Mouse (Mus musculus) cerebellum, adult 2 months (tissue): Measurements from ENCODE around the gene Steap4. TPM values are rescaled to one million over a fixed set of nuclear protein-coding genes. Genes with fewer than 3 reads are reported as not detected.
A peak's percentile ranks its signal among the peaks of the same experiment; 100 is the strongest.

ENCODE experiments used
- DNase-seq, 2 experiments: peaks; one replicate each; pipeline ENCODE4 v3.0.0; 2021
- H3K27ac ChIP-seq: fragments of 200-500 bp; 2 replicates; pipeline ENCODE4 v1.5.1; 2012; ENCODE audit warnings: low read length, control low read depth, inconsistent platforms; ENCODE audit not compliant: insufficient read depth
- H3K27me3 ChIP-seq: fragments of 200-500 bp; 2 replicates; pipeline ENCODE4 v1.6.1; 2012; ENCODE audit warnings: inconsistent platforms, mild to moderate bottlenecking, low read length, moderate library complexity; ENCODE audit not compliant: control insufficient read depth, insufficient read depth
- H3K4me1 ChIP-seq: fragments of 200-500 bp; 2 replicates; pipeline ENCODE4 v1.6.1; 2011; ENCODE audit warnings: low read length; ENCODE audit not compliant: control insufficient read depth, insufficient read depth
- H3K4me3 ChIP-seq: fragments of 200-500 bp; replicated peaks from 2 replicates; pipeline ENCODE3; 2011; ENCODE audit warnings: mild to moderate bottlenecking, low read depth, low read length, control low read depth; ENCODE audit not compliant: insufficient read depth
- CTCF ChIP-seq: fragments of 200-500 bp; IDR thresholded peaks from 2 replicates; pipeline ENCODE4 v1.5.1; 2011; ENCODE audit warnings: low read depth, mild to moderate bottlenecking, control low read depth, low read length, moderate library complexity, borderline replicate concordance; ENCODE audit not compliant: insufficient read depth
- POLR2A ChIP-seq: fragments of 200-500 bp; IDR thresholded peaks from 2 replicates; pipeline ENCODE4 v1.6.1; 2011; ENCODE audit warnings: low read length, control low read depth, borderline replicate concordance; ENCODE audit not compliant: insufficient read depth
- WGBS: fragments of 180-500 bp; shearing (Covaris S2); methylation state at CpG from one replicate; pipeline ENCODE4 v1.1.7; 2018; 5-methylcytosine and 5-hydroxymethylcytosine counted together
- polyA plus RNA-seq: library from polyadenylated mRNA; depleted of rRNA; stranded (reverse); fragments of >200 nt; gene quantifications from 2 replicates; pipeline ENCODE4 v1.2.3, GENCODE M21; 2012; rRNA removed

The Steap4 gene
- polyA plus RNA-seq, 1 experiment: 0.38 TPM

DNA sequence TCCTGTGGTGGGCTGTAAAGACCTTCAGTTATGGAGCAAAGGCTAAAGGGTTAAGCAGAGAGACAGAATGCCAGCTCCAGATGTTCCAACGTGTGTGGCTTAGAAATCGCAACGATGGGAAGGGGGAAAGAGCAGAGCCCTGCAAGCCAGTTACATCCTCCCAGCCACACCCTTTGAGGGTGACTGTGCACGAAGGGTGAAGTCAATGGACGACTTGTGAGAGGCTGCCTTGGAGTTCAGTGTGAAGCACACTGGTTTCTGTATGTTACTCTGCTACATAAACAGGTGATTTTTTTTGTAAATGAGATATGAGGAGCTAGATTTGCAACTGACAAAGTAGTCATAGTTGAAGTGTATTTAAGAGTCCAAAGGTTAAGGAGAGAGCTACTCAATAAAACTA is 33.5 kb downstream of the Steap4 start:
- no peak overlapping the region for H3K27ac ChIP-seq
- TF ChIP-seq POLR2A: no peak
- no peak for TF ChIP-seq CTCF
- DNase-seq: no peak
- no peaks in the 10 kb centered on the region for H3K27me3 ChIP-seq
- H3K4me3 ChIP-seq: no peak overlapping the region
- H3K4me1 ChIP-seq: no peaks in the 10 kb centered on the region
- 39% methylated on average over 5 of the region's 5 CpGs for WGBS

DNA sequence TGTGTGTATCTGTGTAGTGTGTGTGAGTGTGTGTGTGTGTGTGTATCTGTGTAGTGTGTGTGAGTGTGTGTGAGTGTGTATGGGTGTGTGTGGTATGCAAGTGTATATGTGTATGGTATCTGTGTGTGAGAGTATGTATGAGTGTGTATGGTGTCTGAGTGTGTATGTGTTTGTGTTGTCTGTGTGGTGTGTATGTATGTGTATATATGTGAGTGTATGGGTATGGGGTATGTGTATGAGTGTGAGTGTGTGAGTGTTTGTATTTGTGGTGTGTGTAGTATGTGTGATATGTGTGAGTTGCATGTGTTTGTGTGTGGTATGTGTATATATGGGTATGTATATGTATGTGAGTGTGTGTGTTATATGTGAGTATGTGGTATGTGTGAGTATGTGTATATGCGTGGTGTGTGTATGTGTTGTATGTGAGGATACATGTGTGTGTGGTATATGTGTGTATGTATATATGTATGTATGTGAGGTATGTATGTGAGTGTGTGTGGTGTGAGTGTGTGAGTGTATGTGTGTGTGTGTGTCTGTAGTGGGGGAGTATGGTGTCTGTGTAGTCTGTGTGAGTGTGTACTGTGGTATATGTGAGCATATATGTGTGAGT is 35.1 kb downstream of the Steap4 start:
- Histone ChIP-seq H3K4me3 (no peak overlapping the region), H3K27ac (no peak overlapping the region), H3K4me1 (no peaks in the 10 kb centered on the region), H3K27me3 (no peaks in the 10 kb centered on the region)
- TF ChIP-seq CTCF: no peak
- TF ChIP-seq POLR2A: no peak
- DNase-seq: no peak
- 98% methylated on average over 1 of the region's 1 CpGs for WGBS

DNA sequence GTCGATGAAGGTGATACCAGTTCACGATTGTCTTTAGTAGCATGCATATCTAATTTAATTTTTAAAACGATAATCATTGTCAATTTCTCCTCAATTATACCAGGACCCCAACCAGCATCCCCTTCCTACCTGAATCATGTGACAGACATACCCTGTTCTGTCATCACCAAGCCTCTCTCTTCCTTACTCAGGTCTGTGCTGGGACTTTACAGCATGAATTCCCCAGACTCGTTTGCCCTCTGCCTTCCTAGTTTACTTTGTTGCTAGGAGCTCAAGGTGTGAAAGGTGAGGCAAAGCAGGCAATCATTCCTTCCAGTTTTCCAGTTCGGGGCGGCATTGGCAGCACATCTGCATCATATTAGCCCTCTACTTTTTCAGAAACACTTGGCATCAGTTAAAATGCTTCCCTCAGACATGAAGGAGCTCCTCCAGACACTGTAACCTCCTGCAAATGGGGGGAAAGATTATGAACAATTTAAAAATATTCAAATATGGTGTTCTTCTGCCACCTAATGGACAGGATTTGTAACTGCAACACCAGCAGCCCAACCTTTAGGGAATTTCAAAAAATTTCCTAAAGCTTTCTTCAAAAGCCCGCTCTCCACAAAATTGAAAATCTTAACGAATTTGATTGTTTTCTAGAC is 36.3 kb downstream of the Steap4 start:
- 54% methylated on average over 8 of the region's 8 CpGs for WGBS
- Histone ChIP-seq H3K27me3 (no peaks in the 10 kb centered on the region), H3K4me1 (no peaks in the 10 kb centered on the region), H3K4me3 (no peak overlapping the region), H3K27ac (no peak overlapping the region)
- no peak for TF ChIP-seq POLR2A
- TF ChIP-seq CTCF: no peak
- DNase-seq: peak; percentile 6 to 10

DNA sequence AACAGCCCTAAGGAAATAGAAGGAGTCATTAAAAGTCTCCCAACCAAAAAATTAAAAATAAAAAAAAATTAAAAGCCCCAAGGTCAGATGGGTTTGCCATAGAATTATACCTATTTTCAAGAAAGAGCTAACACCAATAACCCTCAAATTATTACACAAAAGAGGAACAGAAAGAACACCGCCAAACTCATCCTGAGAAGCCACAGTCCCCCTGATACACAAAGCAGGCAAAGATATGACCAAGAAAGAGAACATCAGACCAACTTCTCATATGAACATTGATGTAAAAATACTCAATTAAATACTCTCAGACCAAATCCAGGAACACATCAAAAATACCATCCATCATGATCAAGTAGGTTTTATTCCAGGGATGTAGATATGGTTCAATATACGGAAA is 36.8 kb downstream of the Steap4 start:
- DNase-seq: no peak
- Histone ChIP-seq H3K27ac (no peak overlapping the region), H3K27me3 (no peaks in the 10 kb centered on the region), H3K4me1 (no peaks in the 10 kb centered on the region), H3K4me3 (no peak overlapping the region)
- TF ChIP-seq CTCF (no peak), POLR2A (no peak)
- WGBS: 97% methylated on average over 2 of the region's 2 CpGs

DNA sequence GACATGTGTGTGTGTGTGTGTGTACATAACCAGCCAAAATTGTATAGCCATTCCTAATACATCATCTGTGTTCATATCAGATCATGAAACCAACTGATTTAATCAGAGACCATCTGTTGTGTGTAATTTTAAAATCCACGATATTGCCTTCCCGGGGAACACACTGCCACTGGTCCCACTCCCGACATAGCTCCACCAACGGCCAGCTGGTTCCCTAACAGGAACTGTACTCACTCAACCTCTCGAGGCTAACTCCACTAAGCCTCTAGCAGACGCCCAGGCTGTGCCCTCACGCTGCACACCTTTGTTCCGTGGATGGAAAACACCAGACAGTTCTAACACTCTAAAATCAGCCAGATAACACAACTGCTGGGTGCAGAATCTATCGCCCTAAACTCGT is 40.2 kb downstream of the Steap4 start:
- Histone ChIP-seq H3K27me3 (no peaks in the 10 kb centered on the region), H3K27ac (no peak overlapping the region)
- WGBS: 50% methylated on average over 10 of the region's 10 CpGs

DNA sequence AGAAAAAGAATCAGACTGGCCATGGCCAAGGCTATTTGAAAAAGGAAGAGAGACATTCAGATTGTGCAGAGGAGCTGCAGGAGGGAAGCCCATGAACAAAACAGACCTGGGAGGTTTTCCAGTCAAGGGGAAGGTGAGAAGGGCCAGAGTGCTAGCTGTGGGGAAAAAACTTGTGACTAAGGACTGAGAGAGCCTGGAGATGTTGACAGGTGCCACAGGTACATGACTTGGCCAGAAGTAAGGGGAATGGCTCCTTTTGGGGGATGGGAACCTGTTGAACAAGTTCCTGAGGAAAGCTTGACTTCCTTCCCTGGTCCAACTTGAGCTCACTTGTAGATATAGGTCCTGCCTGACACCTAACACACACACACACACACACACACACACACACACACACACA is 42.6 kb downstream of the Steap4 start:
- no peak overlapping the region for H3K4me3 ChIP-seq
- no peak for DNase-seq
- TF ChIP-seq CTCF: no peak
- no peak for TF ChIP-seq POLR2A
- no peak overlapping the region for H3K27ac ChIP-seq
- H3K27me3 ChIP-seq: no peaks in the 10 kb centered on the region
- no peaks in the 10 kb centered on the region for H3K4me1 ChIP-seq

More for the DNA sequence above, 40.2 kb downstream of the Steap4 start:
- TF ChIP-seq POLR2A: no peak
- no peak for TF ChIP-seq CTCF
- Histone ChIP-seq H3K4me3 (no peak overlapping the region), H3K4me1 (no peaks in the 10 kb centered on the region)
- no peak for DNase-seq

DNA sequence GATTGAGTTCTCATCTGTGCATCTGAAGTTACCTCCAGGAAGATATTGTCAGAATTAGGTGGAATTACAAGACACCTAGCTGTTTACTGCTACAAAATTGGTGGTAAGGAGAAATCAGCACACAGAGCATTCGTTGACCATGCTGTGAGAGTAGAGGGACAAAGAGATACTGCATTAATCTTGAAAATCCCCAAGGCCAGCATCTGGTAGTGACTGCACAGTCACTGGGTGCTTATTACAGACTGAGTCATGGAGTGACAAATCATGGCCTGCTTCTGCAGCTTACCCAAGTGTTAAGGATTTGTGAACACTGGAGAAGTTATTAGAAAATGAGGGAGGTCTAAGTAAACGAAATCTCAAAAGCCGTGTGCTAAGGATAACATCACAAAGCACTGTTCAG is 53.0 kb downstream of the Steap4 start:
- H3K27ac ChIP-seq: no peak overlapping the region
- H3K4me3 ChIP-seq: no peak overlapping the region
- no peak for DNase-seq
- H3K27me3 ChIP-seq: no peaks in the 10 kb centered on the region
- WGBS: 79% methylated on average over 3 of the region's 3 CpGs
- H3K4me1 ChIP-seq: no peaks in the 10 kb centered on the region
- TF ChIP-seq POLR2A: no peak

Other genes with a start within 250 kb of the Steap4 start
- 167 and 177 TPM in 2 replicates for gene Sri, start 85.6 kb downstream of the Steap4 start, polyA plus RNA-seq